Mouse (Mus musculus): ENCODE results near the gene Tdp1.

DNA sequence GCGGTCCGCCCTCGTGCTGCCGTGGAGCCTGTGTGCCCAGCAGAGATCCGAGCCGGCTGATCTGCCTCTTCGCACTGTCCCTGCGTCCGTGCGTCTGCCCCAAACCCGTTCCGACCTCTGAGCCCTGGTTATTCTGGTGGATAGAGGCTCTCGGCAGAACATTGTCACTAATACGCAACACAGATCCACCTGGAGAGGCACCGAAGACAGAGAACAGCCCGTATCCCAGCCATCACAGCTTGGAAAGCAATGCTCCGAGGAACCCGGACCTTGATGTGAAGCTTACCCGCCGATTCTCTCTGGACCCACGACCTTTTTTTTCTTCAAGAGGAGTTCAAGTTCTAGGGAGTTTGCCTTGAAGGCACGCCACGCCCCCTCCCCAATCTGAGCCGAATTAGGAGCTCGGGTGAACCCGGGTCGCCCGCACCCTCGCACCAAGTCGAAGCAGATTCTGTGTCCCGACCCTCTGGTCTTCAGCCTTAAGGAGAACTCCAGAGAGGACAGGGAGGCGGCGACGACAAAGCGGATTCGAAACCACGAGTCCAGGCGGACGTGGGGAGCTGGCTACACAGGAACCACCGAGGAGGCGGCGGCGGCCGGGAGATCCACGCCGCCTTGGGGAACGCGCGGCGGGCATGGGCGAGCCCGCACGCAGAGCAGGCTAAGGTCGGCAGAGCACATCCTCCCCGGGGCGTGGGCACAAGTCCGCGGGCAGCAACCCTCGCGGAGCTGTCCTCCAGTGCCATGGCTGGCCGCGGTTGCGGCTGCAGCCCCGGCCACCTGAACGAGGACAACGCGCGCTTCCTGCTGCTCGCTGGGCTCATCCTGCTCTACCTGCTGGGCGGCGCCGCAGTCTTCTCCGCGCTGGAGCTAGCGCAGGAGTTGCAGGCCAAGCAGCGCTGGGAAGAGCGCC, 81.1 kb downstream of the Tdp1 start:
- TF ChIP-seq CTCF (conservative IDR thresholded peaks at IDR 0.05; ENCODE audit: insufficient read depth, insufficient read length, low read depth, low read length) = no peak
- TF ChIP-seq POLR2A (IDR thresholded peaks at IDR 0.05; ENCODE audit: low read depth, low read length) = no peak
